Mouse (Mus musculus): ENCODE measurements at regions not wholly inside any gene's neighbourhood (a gene's known extent, or its start where the extent isn't known, plus 50 kb on each side); places are given as distances from the start of the nearest gene placed in this dataset.

- TF ChIP-seq POLR2A (IDR thresholded peaks at IDR 0.05; ENCODE audit: control insufficient read depth, low read depth, low read length) (no peak), CTCF (IDR thresholded peaks at IDR 0.05; ENCODE audit: control insufficient read depth, insufficient read depth, insufficient replicate concordance, low read depth, low read length) (no peak)
Observed at GRCm38 (mm10) chr9:87843898-87844297, 112.8 kb upstream of the Tbx18 start.
